Mouse (Mus musculus) hindbrain, embryonic 13.5 days (tissue): ENCODE data around the gene Pitpnm3. TPM values are rescaled to one million over a fixed set of nuclear protein-coding genes. Genes with fewer than 3 reads are reported as not detected.

Experiments used
- ATAC-seq: fragments of 200-750 bp; cut with Nextera tagmentation; 2 replicates; pipeline ENCODE4 v1.8.0; 2017; ENCODE audit warnings: moderate TSS enrichment; ENCODE audit not compliant: low FRiP score
- H3K27ac ChIP-seq: fragments of 300-500 bp; sonication (generic); 2 replicates; pipeline ENCODE4 v1.5.1; 2015; ENCODE audit warnings: inconsistent platforms, mild to moderate bottlenecking, moderate library complexity
- H3K27me3 ChIP-seq: fragments of 300-500 bp; sonication (generic); 2 replicates; pipeline ENCODE4 v1.6.1; 2015; ENCODE audit warnings: mild to moderate bottlenecking, inconsistent platforms
- H3K36me3 ChIP-seq: fragments of 300-500 bp; sonication (generic); 2 replicates; pipeline ENCODE4 v1.6.1; 2015; ENCODE audit warnings: mild to moderate bottlenecking, inconsistent platforms
- H3K4me1 ChIP-seq: fragments of 300-500 bp; sonication (generic); replicated peaks from 2 replicates; pipeline ENCODE4 v1.6.1; 2015; ENCODE audit warnings: inconsistent platforms
- H3K4me2 ChIP-seq: fragments of 300-500 bp; sonication (generic); 2 replicates; pipeline ENCODE4 v1.6.1; 2015; ENCODE audit warnings: inconsistent platforms, mild to moderate bottlenecking, moderate library complexity
- H3K4me3 ChIP-seq: fragments of 300-500 bp; sonication (generic); 2 replicates; pipeline ENCODE4 v1.5.1; 2015; ENCODE audit warnings: mild to moderate bottlenecking, inconsistent platforms
- H3K9ac ChIP-seq: fragments of 300-500 bp; sonication (generic); 2 replicates; pipeline ENCODE4 v1.6.1; 2015; ENCODE audit warnings: mild to moderate bottlenecking, inconsistent platforms
- H3K9me3 ChIP-seq: fragments of 300-500 bp; sonication (generic); 2 replicates; pipeline ENCODE4 v1.6.1; 2016; ENCODE audit warnings: inconsistent platforms
- WGBS: fragments of 180-500 bp; shearing (Covaris S2); methylation state at CpG from one replicate; pipeline ENCODE4 v1.1.7; 2015; 5-methylcytosine and 5-hydroxymethylcytosine counted together
- polyA plus RNA-seq: library from polyadenylated mRNA; unstranded; fragments of >200 nt; fragmentation: Nextera tagmentation; extraction: Ambion mirVana; gene quantifications from 2 replicates; pipeline ENCODE4 v1.2.1, GENCODE M21; 2015

The Pitpnm3 gene
- polyA plus RNA-seq, 1 experiment from 2014 or later: 1.9 TPM

GRCm38 (mm10) chr11:72057166-72057565, 78.4 kb downstream of the Pitpnm3 start:
- no peak for ATAC-seq
- no peaks in the 10 kb centered on the region for H3K9me3 ChIP-seq
- H3K4me1 ChIP-seq: peaks cover 4% of the 10 kb centered on the region; the same call in 1 of the 2 replicates
- H3K4me3 ChIP-seq: no peak overlapping the region
- no peak overlapping the region for H3K9ac ChIP-seq
- no peak overlapping the region for H3K4me2 ChIP-seq
- WGBS: 68% methylated on average over 3 of the region's 3 CpGs
- H3K36me3 ChIP-seq: no peaks in the 10 kb centered on the region
- peaks cover 20% of the 10 kb centered on the region for H3K27me3 ChIP-seq
- H3K27ac ChIP-seq: no peak overlapping the region

- H3K4me2 ChIP-seq: no peak overlapping the region
- peaks cover 23% of the 10 kb centered on the region for H3K4me1 ChIP-seq
- no peak for ATAC-seq
- H3K9me3 ChIP-seq: no peaks in the 10 kb centered on the region
- no peak overlapping the region for H3K9ac ChIP-seq
- peaks cover 31% of the 10 kb centered on the region for H3K27me3 ChIP-seq
- WGBS: 53% methylated on average over 2 of the region's 2 CpGs
- no peaks in the 10 kb centered on the region for H3K36me3 ChIP-seq
- no peak overlapping the region for H3K4me3 ChIP-seq
- no peak overlapping the region for H3K27ac ChIP-seq
These were observed 80.4 kb downstream of the Pitpnm3 start for GRCm38 (mm10) chr11:72055176-72055575.

- 13% methylated on average over 5 of the region's 5 CpGs for WGBS
These were observed 82.9 kb downstream of the Pitpnm3 start for GRCm38 (mm10) chr11:72052636-72053035.

GRCm38 (mm10) chr11:72052221-72052620, 83.4 kb downstream of the Pitpnm3 start:
- Histone ChIP-seq H3K36me3 (no peaks in the 10 kb centered on the region), H3K27ac (no peak overlapping the region), H3K27me3 (peaks cover 40% of the 10 kb centered on the region), H3K4me2 (no peak overlapping the region), H3K4me1 (peaks cover 27% of the 10 kb centered on the region), H3K4me3 (no peak overlapping the region), H3K9ac (no peak overlapping the region), H3K9me3 (no peaks in the 10 kb centered on the region)
- ATAC-seq: no peak
- WGBS: 71% methylated on average over 3 of the region's 3 CpGs

More at GRCm38 (mm10) chr11:72052636-72053035, 82.9 kb downstream of the Pitpnm3 start:
- H3K4me3 ChIP-seq: no peak overlapping the region
- H3K27me3 ChIP-seq: peaks cover 40% of the 10 kb centered on the region
- no peak for ATAC-seq
- H3K4me2 ChIP-seq: no peak overlapping the region
- peaks cover 27% of the 10 kb centered on the region for H3K4me1 ChIP-seq
- H3K27ac ChIP-seq: no peak overlapping the region
- H3K9me3 ChIP-seq: no peaks in the 10 kb centered on the region
- H3K9ac ChIP-seq: no peak overlapping the region
- H3K36me3 ChIP-seq: no peaks in the 10 kb centered on the region

GRCm38 (mm10) chr11:72050895-72051858, 84.4 kb downstream of the Pitpnm3 start:
- Histone ChIP-seq H3K27ac (peak overlapping the region; percentile 79), H3K9ac (peak overlapping the region; percentile 82), H3K9me3 (no peaks in the 10 kb centered on the region), H3K36me3 (no peaks in the 10 kb centered on the region; the same call in 1 of the 2 replicates), H3K4me2 (peak overlapping the region; percentile 86), H3K4me1 (peaks cover 27% of the 10 kb centered on the region), H3K27me3 (peaks cover 40% of the 10 kb centered on the region), H3K4me3 (peak overlapping the region; percentile 57)
- WGBS: 1% methylated on average over 44 of the region's 45 CpGs
- ATAC-seq: peak; percentile 75

- Histone ChIP-seq H3K4me1 (peaks cover 29% of the 10 kb centered on the region), H3K9ac (peak overlapping the region; percentile 82), H3K27me3 (peaks cover 40% of the 10 kb centered on the region), H3K4me3 (peak overlapping the region; percentile 57), H3K27ac (0 out of 2 replicates have a peak overlapping the region, but pooled peaks have one; percentile 79), H3K9me3 (no peaks in the 10 kb centered on the region), H3K36me3 (no peaks in the 10 kb centered on the region; the same call in 1 of the 2 replicates), H3K4me2 (peak overlapping the region; percentile 86)
- WGBS: 26% methylated on average over 14 of the region's 14 CpGs
- ATAC-seq: no peak
These were observed 85.2 kb downstream of the Pitpnm3 start for GRCm38 (mm10) chr11:72050168-72050894.

- Histone ChIP-seq H3K4me3 (no peak overlapping the region), H3K27me3 (peaks cover 40% of the 10 kb centered on the region), H3K27ac (no peak overlapping the region), H3K9me3 (no peaks in the 10 kb centered on the region), H3K4me1 (peaks cover 35% of the 10 kb centered on the region), H3K36me3 (no peaks in the 10 kb centered on the region; the same call in 1 of the 2 replicates), H3K9ac (no peak overlapping the region), H3K4me2 (no peak overlapping the region)
- 62% methylated on average over 8 of the region's 8 CpGs for WGBS
- no peak for ATAC-seq
These were observed 86.3 kb downstream of the Pitpnm3 start for GRCm38 (mm10) chr11:72049171-72049759.

GRCm38 (mm10) chr11:72048730-72049129, 86.8 kb downstream of the Pitpnm3 start:
- H3K36me3 ChIP-seq: no peaks in the 10 kb centered on the region; the same call in 1 of the 2 replicates
- ATAC-seq: no peak
- no peak overlapping the region for H3K9ac ChIP-seq
- peaks cover 39% of the 10 kb centered on the region for H3K4me1 ChIP-seq
- no peak overlapping the region for H3K4me2 ChIP-seq
- H3K27me3 ChIP-seq: peaks cover 36% of the 10 kb centered on the region
- WGBS: 60% methylated on average over 6 of the region's 6 CpGs
- H3K4me3 ChIP-seq: no peak overlapping the region
- H3K27ac ChIP-seq: no peak overlapping the region
- no peaks in the 10 kb centered on the region for H3K9me3 ChIP-seq

- no peak overlapping the region for H3K4me3 ChIP-seq
- 0 out of 2 replicates have a peak overlapping the region, but pooled peaks have one; percentile 1 for H3K4me2 ChIP-seq
These were observed 91.3 kb downstream of the Pitpnm3 start for GRCm38 (mm10) chr11:72044231-72044630.

GRCm38 (mm10) chr11:72042631-72043030, 92.9 kb downstream of the Pitpnm3 start:
- H3K4me1 ChIP-seq: peaks cover 64% of the 10 kb centered on the region
- H3K9ac ChIP-seq: peak overlapping the region; percentile 77
- no peaks in the 10 kb centered on the region for H3K9me3 ChIP-seq
- H3K4me2 ChIP-seq: peak overlapping the region; percentile 89
- H3K27me3 ChIP-seq: 0 out of 2 replicates have a peak, but pooled peaks cover 5% of the 10 kb centered on the region
- H3K4me3 ChIP-seq: peak overlapping the region; percentile 70
- no peaks in the 10 kb centered on the region; the same call in 1 of the 2 replicates for H3K36me3 ChIP-seq
- no peak for ATAC-seq
- WGBS: under 1% methylated on average over 14 of the region's 14 CpGs
- H3K27ac ChIP-seq: no peak overlapping the region

More at GRCm38 (mm10) chr11:72044231-72044630, 91.3 kb downstream of the Pitpnm3 start:
- Histone ChIP-seq H3K36me3 (no peaks in the 10 kb centered on the region; the same call in 1 of the 2 replicates), H3K9me3 (no peaks in the 10 kb centered on the region), H3K27me3 (peaks cover 8% of the 10 kb centered on the region), H3K9ac (no peak overlapping the region), H3K27ac (no peak overlapping the region), H3K4me1 (peaks cover 49% of the 10 kb centered on the region)
- WGBS: 99% methylated on average over 3 of the region's 3 CpGs
- ATAC-seq: no peak

- Histone ChIP-seq H3K27ac (peak within 1 kb of the TSS; percentile 75; the same call in 1 of the 2 replicates), H3K9ac (peak within 1 kb of the TSS; percentile 77), H3K27me3 (0 out of 2 replicates have a peak, but pooled peaks cover 5% of the 10 kb centered on the region), H3K9me3 (no peaks in the 10 kb centered on the region), H3K4me1 (peaks cover 66% of the 10 kb centered on the region), H3K36me3 (no peaks in the 10 kb centered on the region; the same call in 1 of the 2 replicates), H3K4me2 (peak within 1 kb of the TSS; percentile 89), H3K4me3 (peak within 1 kb of the TSS; percentile 70)
- WGBS: under 1% methylated on average over 52 of the region's 52 CpGs
- ATAC-seq: peak; percentile 93
These were observed 93.6 kb downstream of the Pitpnm3 start, which contains the start of gene Pimreg for GRCm38 (mm10) chr11:72041768-72042607. Gene Pimreg (plus strand): TSS chr11:72042032.
